Mouse (Mus musculus): Measurements from ENCODE around the gene Bri3bp. TPM values are rescaled to one million over a fixed set of nuclear protein-coding genes. Genes with fewer than 3 reads are reported as not detected.

Bri3bp gene
- polyA plus RNA-seq, 1 experiment from 2014 or later, result 41.6 TPM

- Histone ChIP-seq H3K27me3 (ENCODE audit: control insufficient read depth, insufficient read depth, low read depth, low read length) (no peaks in the 10 kb centered on the region), H3K4me3 (ENCODE audit: low read depth, low read length) (no peak overlapping the region), H3K27ac (ENCODE audit: low read length) (no peak overlapping the region), H3K36me3 (ENCODE audit: control insufficient read depth, insufficient read depth, low read length) (no peaks in the 10 kb centered on the region), H3K4me1 (ENCODE audit: control insufficient read depth, insufficient read depth, low read length) (peaks cover 15% of the 10 kb centered on the region), H3K9ac (ENCODE audit: low read depth, low read length) (no peak overlapping the region), H3K9me3 (replicated peaks; ENCODE audit: control insufficient read depth, low read length, poor library complexity, severe bottlenecking) (no peaks in the 10 kb centered on the region), H3K4me2 (ENCODE audit: low read length) (no peak overlapping the region)
- ATAC-seq, result no peak
- 80% methylated on average over 3 of the region's 3 CpGs for WGBS
Measured at GRCm38 (mm10) chr5:125443915-125444314, 2.5 kb downstream of the Bri3bp start.

- 82% methylated on average over 4 of the region's 4 CpGs for WGBS
- no peak overlapping the region for H3K9ac ChIP-seq (ENCODE audit: low read depth, low read length)
Measured at GRCm38 (mm10) chr5:125444554-125444953, 3.2 kb downstream of the Bri3bp start.

GRCm38 (mm10) chr5:125446344-125446743 lies 5.0 kb downstream of the Bri3bp start:
- peaks cover 10% of the 10 kb centered on the region for H3K4me1 ChIP-seq (ENCODE audit: control insufficient read depth, insufficient read depth, low read length)
- ATAC-seq, result no peak
- no peak overlapping the region for H3K4me2 ChIP-seq (ENCODE audit: low read length)
- no peaks in the 10 kb centered on the region for H3K27me3 ChIP-seq (ENCODE audit: control insufficient read depth, insufficient read depth, low read depth, low read length)
- no peak overlapping the region for H3K27ac ChIP-seq (ENCODE audit: low read length)
- no peak overlapping the region for H3K4me3 ChIP-seq (ENCODE audit: low read depth, low read length)
- no peak overlapping the region for H3K9ac ChIP-seq (ENCODE audit: low read depth, low read length)
- H3K9me3 ChIP-seq (replicated peaks; ENCODE audit: control insufficient read depth, low read length, poor library complexity, severe bottlenecking), result no peaks in the 10 kb centered on the region
- H3K36me3 ChIP-seq (ENCODE audit: control insufficient read depth, insufficient read depth, low read length), result no peaks in the 10 kb centered on the region
- WGBS, result 79% methylated on average over 7 of the region's 7 CpGs

More at GRCm38 (mm10) chr5:125444554-125444953, 3.2 kb downstream of the Bri3bp start:
- Histone ChIP-seq H3K4me3 (ENCODE audit: low read depth, low read length) (no peak overlapping the region), H3K27ac (ENCODE audit: low read length) (no peak overlapping the region), H3K36me3 (ENCODE audit: control insufficient read depth, insufficient read depth, low read length) (no peaks in the 10 kb centered on the region), H3K9me3 (replicated peaks; ENCODE audit: control insufficient read depth, low read length, poor library complexity, severe bottlenecking) (no peaks in the 10 kb centered on the region), H3K4me2 (ENCODE audit: low read length) (no peak overlapping the region), H3K27me3 (ENCODE audit: control insufficient read depth, insufficient read depth, low read depth, low read length) (no peaks in the 10 kb centered on the region), H3K4me1 (ENCODE audit: control insufficient read depth, insufficient read depth, low read length) (peaks cover 15% of the 10 kb centered on the region)
- no peak for ATAC-seq

- ATAC-seq, result no peak
- no peaks in the 10 kb centered on the region for H3K27me3 ChIP-seq (ENCODE audit: control insufficient read depth, insufficient read depth, low read depth, low read length)
- peaks cover 6% of the 10 kb centered on the region for H3K36me3 ChIP-seq (ENCODE audit: control insufficient read depth, insufficient read depth, low read length)
- no peak overlapping the region for H3K9ac ChIP-seq (ENCODE audit: low read depth, low read length)
- H3K27ac ChIP-seq (ENCODE audit: low read length), result no peak overlapping the region
- H3K4me3 ChIP-seq (ENCODE audit: low read depth, low read length), result no peak overlapping the region
- peaks cover under 1% of the 10 kb centered on the region; the same call in 1 of the 2 replicates for H3K4me1 ChIP-seq (ENCODE audit: control insufficient read depth, insufficient read depth, low read length)
- no peak overlapping the region for H3K4me2 ChIP-seq (ENCODE audit: low read length)
- no peaks in the 10 kb centered on the region for H3K9me3 ChIP-seq (replicated peaks; ENCODE audit: control insufficient read depth, low read length, poor library complexity, severe bottlenecking)
- 90% methylated on average over 3 of the region's 3 CpGs for WGBS
Measured at GRCm38 (mm10) chr5:125448026-125448425, 6.7 kb downstream of the Bri3bp start.

GRCm38 (mm10) chr5:125448631-125449030 lies 7.3 kb downstream of the Bri3bp start:
- no peak overlapping the region for H3K27ac ChIP-seq (ENCODE audit: low read length)
- ATAC-seq, result no peak
- H3K4me3 ChIP-seq (ENCODE audit: low read depth, low read length), result no peak overlapping the region
- H3K27me3 ChIP-seq (ENCODE audit: control insufficient read depth, insufficient read depth, low read depth, low read length), result no peaks in the 10 kb centered on the region
- no peaks in the 10 kb centered on the region for H3K4me1 ChIP-seq (ENCODE audit: control insufficient read depth, insufficient read depth, low read length)
- no peak overlapping the region for H3K9ac ChIP-seq (ENCODE audit: low read depth, low read length)
- no peak overlapping the region for H3K4me2 ChIP-seq (ENCODE audit: low read length)
- 96% methylated on average over 4 of the region's 4 CpGs for WGBS
- H3K9me3 ChIP-seq (replicated peaks; ENCODE audit: control insufficient read depth, low read length, poor library complexity, severe bottlenecking), result no peaks in the 10 kb centered on the region
- peaks cover 9% of the 10 kb centered on the region for H3K36me3 ChIP-seq (ENCODE audit: control insufficient read depth, insufficient read depth, low read length)

GRCm38 (mm10) chr5:125449306-125449705 lies 7.9 kb downstream of the Bri3bp start:
- no peaks in the 10 kb centered on the region for H3K9me3 ChIP-seq (replicated peaks; ENCODE audit: control insufficient read depth, low read length, poor library complexity, severe bottlenecking)
- peaks cover 12% of the 10 kb centered on the region for H3K36me3 ChIP-seq (ENCODE audit: control insufficient read depth, insufficient read depth, low read length)
- WGBS, result 85% methylated on average over 5 of the region's 5 CpGs
- no peak overlapping the region for H3K9ac ChIP-seq (ENCODE audit: low read depth, low read length)
- ATAC-seq, result no peak
- H3K27me3 ChIP-seq (ENCODE audit: control insufficient read depth, insufficient read depth, low read depth, low read length), result no peaks in the 10 kb centered on the region
- no peaks in the 10 kb centered on the region for H3K4me1 ChIP-seq (ENCODE audit: control insufficient read depth, insufficient read depth, low read length)
- no peak overlapping the region for H3K4me2 ChIP-seq (ENCODE audit: low read length)
- no peak overlapping the region for H3K4me3 ChIP-seq (ENCODE audit: low read depth, low read length)
- H3K27ac ChIP-seq (ENCODE audit: low read length), result no peak overlapping the region

- Histone ChIP-seq H3K36me3 (ENCODE audit: control insufficient read depth, insufficient read depth, low read length) (peaks cover 25% of the 10 kb centered on the region), H3K4me3 (ENCODE audit: low read depth, low read length) (no peak overlapping the region), H3K9ac (ENCODE audit: low read depth, low read length) (no peak overlapping the region), H3K4me2 (ENCODE audit: low read length) (no peak overlapping the region), H3K9me3 (replicated peaks; ENCODE audit: control insufficient read depth, low read length, poor library complexity, severe bottlenecking) (no peaks in the 10 kb centered on the region), H3K27me3 (ENCODE audit: control insufficient read depth, insufficient read depth, low read depth, low read length) (no peaks in the 10 kb centered on the region), H3K4me1 (ENCODE audit: control insufficient read depth, insufficient read depth, low read length) (no peaks in the 10 kb centered on the region), H3K27ac (ENCODE audit: low read length) (no peak overlapping the region)
- 96% methylated on average over 9 of the region's 9 CpGs for WGBS
- no peak for ATAC-seq
Measured at GRCm38 (mm10) chr5:125452573-125452972, 11.2 kb downstream of the Bri3bp start.

GRCm38 (mm10) chr5:125456100-125456499 lies 14.7 kb downstream of the Bri3bp start:
- Histone ChIP-seq H3K27me3 (ENCODE audit: control insufficient read depth, insufficient read depth, low read depth, low read length) (no peaks in the 10 kb centered on the region), H3K4me3 (ENCODE audit: low read depth, low read length) (no peak overlapping the region), H3K9me3 (replicated peaks; ENCODE audit: control insufficient read depth, low read length, poor library complexity, severe bottlenecking) (no peaks in the 10 kb centered on the region), H3K36me3 (ENCODE audit: control insufficient read depth, insufficient read depth, low read length) (peaks cover 25% of the 10 kb centered on the region), H3K27ac (ENCODE audit: low read length) (no peak overlapping the region), H3K4me2 (ENCODE audit: low read length) (no peak overlapping the region), H3K4me1 (ENCODE audit: control insufficient read depth, insufficient read depth, low read length) (no peaks in the 10 kb centered on the region), H3K9ac (ENCODE audit: low read depth, low read length) (no peak overlapping the region)
- no peak for ATAC-seq
- WGBS, result 95% methylated on average over 6 of the region's 6 CpGs

GRCm38 (mm10) chr5:125457538-125457937 lies 16.2 kb downstream of the Bri3bp start:
- 94% methylated on average over 6 of the region's 6 CpGs for WGBS
- H3K4me1 ChIP-seq (ENCODE audit: control insufficient read depth, insufficient read depth, low read length), result no peaks in the 10 kb centered on the region
- ATAC-seq, result no peak

More at GRCm38 (mm10) chr5:125457538-125457937, 16.2 kb downstream of the Bri3bp start:
- Histone ChIP-seq H3K9me3 (replicated peaks; ENCODE audit: control insufficient read depth, low read length, poor library complexity, severe bottlenecking) (no peaks in the 10 kb centered on the region), H3K36me3 (ENCODE audit: control insufficient read depth, insufficient read depth, low read length) (peaks cover 22% of the 10 kb centered on the region), H3K27me3 (ENCODE audit: control insufficient read depth, insufficient read depth, low read depth, low read length) (no peaks in the 10 kb centered on the region), H3K9ac (ENCODE audit: low read depth, low read length) (no peak overlapping the region), H3K4me3 (ENCODE audit: low read depth, low read length) (no peak overlapping the region), H3K4me2 (ENCODE audit: low read length) (no peak overlapping the region), H3K27ac (ENCODE audit: low read length) (no peak overlapping the region)

Measured in midbrain, embryonic 16.5 days (tissue).